Mouse (Mus musculus) retina, postnatal 1 day (tissue): Measurements from ENCODE around the gene Cenpb.
"Not testable (repeated sequence)": the region's sequence is repeated elsewhere in the genome, so short reads cannot be mapped to it uniquely, and the experiment has no call there.

Experiments
- DNase-seq: peaks from one replicate; pipeline ENCODE4 v3.0.0-alpha.2; 2012

The Cenpb gene

DNA sequence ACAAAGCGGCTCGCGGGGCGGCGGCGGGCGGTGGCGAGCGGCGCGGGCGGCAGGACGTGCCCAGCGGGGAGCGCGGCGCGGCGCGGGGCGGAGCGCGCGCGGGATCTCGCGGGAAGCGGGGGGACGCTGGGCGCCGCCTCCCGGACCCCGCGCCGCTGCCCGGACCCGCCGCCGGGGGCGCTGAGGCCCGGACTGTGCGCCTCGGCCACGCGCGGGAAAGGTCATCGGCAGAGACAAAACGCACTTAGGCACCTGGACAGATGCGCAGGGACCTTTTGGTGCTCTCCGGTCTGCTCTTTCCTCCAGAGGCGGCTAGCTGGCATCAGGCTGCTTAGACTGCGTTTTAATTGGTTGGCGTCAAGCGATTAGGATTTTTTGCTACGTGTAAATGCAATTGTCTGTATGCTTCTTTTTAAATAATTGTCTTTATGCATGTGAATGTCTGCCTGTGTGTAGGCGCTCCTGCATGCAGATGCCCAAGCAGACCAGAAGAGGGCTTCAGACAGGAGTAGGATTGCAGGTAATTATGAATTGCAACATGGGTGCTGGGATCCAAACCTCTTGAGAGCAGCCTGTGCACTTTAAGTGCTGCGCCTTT, at the start of gene Cenpb:
Gene Cenpb (minus strand): TSS at position 78 of the 598 bp plus-strand sequence.
- peak; percentile 92 for DNase-seq

DNA sequence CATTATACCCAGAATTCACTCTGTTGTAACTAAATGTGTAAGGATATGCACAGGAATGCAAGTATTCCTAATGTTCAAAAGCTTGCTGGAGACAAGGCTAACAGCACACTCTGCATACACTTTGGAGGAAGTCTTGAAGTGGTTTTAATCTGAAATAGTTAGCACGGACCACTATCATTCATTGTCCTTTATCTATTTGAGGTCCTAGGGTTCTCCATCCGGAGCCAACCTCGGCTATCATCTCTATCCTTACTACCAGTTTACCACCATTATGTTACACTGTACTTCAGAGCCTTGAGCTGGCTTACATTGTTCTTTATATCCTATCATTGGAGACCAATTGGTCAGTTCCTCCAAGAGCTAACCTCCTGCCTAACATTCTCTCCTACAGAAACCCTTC, 47.4 kb upstream of the Cenpb start:
- DNase-seq = no peak

DNA sequence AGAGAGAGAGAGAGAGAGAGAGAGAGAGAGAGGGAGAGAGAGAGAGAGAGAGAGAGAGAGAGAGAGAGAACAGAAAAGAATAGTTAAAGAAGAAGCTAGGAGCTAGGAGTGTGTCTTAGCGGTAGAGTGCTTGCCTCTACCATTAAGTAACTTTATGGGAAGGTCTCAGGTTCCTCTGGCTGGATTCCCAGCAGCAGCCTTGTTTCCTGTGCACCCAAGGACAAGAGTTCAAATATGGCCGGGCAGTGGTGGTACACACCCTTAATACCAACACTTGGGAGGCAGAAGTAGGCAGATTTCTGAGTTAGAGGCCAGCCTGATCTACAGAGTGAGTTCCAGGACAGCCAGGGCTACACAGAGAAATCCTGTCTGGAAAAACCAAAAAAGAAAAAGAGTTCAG, 46.8 kb upstream of the Cenpb start:
- DNase-seq = not testable (repeated sequence)

DNA sequence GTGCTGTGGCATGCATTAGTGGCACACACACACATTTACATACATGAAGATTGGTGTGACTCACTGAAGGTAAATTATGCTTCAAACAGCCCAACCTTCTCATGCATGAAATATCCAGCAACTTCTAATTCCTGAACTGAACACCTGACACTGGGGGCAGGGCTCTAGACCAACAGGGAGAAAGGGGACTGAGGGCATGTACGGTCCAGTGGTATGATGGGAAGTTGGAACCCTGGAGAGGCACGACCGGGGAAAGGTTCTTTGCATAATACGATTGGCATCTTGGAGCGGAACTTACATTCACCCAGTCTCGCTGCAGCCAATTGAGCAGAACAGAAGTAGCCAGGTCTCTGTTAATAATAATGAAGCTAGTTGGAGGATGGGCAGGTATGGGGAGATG, 45.3 kb upstream of the Cenpb start:
- DNase-seq = no peak

DNA sequence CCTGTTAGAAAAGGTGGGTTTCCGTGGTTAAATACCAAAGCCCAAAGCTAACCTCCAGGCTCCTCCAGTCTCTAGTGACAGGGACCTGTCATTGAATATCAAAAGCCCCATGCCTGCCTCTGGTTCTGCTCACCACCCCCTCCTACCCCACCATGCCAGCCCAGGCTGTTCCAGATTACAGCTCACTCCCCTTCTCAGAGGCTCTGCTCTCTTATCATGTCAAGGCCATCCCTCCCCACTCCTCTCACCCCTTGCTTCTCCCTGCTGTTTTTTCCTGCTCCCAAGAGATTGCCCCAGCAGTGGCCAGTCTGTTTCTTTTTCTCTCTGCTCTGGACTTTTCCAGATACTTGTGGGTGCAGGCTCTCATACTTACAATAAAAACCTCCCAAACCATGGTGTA, 43.7 kb upstream of the Cenpb start:
- no peak for DNase-seq

DNA sequence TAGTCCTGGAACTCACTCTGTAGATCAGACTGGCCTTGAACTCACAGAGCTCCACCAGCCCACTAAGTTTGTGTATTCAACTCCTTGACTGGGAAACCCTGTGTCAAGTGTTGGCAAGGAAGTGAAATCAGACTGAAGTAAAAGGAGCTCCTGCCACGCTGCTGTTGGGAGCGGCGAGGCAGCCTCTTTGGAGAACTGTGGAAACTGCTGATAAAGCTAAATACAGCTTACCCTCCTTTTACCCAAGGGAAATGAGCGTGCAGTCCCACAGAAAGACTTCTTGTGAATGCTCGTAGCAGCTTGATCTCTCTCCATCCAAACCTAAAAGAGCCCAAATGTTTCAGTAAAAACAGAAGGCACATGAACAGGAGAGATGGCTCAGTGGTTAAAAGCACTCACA, 42.7 kb upstream of the Cenpb start:
- no peak for DNase-seq

DNA sequence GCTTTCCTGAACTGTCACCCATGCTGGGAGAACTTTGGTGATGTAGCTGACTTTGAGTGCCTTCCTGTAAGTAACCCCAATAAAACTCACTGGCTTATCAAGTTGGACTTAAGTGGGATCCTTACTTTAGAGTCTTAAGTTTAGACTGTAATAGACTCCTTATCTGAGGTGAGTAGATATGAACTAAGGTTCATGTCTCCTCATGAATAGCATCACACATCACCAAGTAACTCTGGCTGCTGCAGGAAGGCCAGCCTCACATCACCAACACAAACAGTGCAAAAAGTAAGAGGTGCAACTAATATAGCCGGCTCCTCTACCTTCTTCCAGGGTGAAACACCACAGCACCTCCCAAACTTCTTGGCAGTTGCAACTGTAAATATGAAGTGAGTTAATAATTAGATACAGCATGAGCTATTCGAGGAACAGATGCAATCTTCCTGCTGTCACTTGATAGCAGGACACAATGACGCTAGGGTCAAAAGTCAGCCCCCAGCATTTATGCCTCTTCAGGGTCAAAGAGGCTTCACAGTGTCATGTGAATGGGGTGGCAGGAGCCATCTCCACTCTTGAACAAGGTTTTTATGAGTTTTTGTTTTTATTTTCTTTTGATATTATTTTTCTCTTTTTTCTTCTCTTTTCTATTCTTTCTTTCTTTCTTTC, 42.1 kb upstream of the Cenpb start:
- DNase-seq = no peak

DNA sequence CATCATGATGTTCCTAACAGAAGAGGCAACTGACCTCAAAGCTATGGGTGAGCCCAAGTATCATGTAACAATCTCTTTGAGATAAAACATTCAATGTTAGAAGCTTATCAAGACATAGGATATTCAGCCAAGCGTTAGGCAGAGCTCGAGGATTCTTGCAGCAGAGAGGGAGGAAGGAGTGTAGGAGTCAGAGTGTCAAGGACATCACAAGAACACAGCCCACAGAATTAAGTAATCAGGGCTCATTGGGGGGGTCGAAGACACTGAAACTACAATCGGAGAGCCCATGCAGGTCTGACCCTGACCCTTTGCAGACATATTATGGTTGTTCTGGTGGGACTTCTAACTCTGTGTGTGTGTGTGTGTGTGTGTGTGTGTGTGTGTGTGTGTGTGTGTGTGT, 40.2 kb upstream of the Cenpb start:
- no peak for DNase-seq

DNA sequence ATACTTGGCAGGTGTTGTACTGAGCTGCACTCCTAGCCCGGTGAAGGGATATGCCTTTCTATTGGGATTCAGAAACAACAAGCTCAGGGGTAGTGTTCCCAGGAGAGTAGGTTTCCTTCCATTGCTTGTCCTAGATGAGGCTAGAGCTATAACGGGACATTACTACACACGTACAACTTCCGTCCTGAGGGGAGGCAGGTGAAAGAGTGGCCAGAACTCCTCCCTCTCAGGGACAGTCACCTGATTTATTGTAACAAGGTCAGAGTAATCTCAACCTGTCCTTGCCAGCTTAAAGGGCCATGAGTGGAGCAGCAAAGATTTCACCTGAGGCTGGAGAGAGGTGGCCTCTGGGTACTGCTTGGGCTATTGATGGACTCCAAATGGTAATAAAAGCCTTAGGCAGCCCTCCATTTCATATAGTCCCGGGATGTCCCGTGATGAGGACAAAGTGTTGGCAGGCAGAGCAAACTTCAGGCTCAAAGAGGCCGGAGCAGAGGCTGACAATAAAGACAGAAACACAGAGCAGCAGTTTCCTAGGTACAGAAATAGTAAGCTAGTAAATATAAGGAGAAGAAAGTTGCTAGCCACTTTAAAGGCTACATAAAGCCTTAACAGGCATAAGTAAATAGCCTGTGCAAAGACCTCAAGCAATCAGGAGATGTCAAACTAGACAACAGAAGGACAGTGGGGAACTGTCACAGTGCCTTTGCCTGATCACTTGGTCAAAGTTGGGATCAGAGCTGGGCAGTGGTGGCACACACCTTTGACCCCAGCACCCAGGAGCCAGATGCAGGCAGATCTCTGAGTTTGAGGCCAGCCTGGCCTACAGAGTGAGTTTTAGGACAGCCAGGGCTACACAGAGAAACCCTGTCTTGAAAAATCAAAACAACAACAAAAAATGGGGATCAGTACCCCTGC, 36.3 kb upstream of the Cenpb start:
- DNase-seq = no peak

DNA sequence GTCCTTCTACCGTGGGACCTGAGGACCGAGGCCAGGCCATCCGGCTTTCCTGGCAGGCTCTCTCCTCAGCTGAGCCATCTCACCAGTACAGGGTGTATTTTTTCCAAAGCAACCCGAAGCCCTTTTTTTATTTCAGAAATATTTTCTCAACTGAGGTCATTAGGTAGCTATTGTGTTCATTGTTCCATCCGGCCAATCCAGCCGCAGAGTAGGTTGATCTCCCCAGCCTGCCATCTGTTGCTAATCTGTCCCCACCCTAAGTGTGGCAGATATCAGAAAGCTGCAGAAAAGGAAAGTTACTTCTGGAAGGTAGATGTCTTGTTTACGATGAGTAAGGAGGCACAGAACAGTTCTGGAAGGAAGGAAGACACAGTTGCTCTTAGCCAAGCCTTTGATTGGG, 33.9 kb upstream of the Cenpb start:
- DNase-seq = no peak

DNA sequence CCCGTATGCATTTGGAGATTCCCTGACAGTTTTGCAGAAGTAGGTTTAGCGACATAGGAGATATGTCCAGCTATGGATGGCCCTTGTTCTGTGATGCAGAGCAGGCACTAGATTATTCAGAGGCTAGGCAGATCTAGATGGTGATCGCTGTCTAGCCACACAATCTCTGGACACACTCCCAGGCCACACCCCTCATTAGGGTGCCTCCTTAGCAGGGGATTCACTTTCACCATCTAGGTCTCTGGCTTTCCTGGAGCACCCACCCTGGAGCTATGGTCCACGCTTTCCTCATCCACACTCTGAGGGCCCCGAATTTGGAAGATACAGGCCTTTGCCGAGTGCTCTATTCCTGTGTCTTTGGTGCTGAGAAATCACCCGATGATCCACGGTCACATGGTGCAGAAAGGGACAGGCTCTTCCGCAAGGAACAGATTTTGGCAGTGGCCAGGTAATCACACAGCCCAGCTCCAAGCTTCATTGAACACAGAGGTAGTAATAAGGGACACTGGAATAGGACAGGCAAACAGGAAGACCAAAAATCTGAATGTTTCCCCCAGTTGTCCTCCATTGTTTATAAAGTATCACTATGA, 31.3 kb upstream of the Cenpb start:
- peak; percentile 22 for DNase-seq

DNA sequence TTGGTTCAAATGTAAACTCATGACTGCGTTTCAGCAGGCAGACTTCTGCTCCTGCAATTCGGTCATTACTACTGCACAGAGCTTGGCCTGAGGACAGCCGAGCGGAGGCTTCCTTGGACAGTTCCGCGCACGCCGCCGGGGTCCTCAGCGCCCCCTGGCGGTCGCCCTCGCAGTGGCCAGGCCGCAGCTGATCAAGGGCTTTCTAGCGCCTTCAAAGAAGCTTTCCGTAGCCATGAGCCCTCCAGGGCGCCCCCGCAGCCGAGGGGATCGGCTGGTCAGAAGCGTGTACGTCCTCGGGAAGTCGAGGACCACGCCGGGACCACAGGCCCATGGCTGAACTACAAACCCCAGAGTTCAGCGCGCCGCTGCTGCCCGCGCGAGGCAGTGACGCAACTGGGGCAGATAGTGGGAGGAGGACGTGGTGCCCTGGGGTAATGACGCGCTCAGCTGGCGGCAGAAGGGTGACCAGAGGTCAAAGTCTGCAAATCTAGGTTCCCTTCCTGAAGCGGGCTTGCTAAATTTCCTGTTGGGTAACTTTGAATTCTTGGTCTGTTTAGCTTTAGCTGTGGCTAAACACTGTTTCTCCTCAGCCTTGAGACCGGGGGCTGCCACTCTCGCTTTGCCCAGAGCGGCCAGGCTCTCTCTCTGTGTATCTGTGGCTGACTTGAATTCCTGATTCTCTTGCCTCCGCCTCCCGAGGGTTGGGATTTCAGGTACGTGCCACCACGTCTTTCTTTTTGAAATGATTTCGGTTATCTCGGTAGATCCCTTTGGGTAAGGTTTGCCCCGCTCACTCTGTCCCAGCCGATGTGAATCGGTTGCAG, 30.3 kb upstream of the Cenpb start:
- peak; percentile 97 for DNase-seq

DNA sequence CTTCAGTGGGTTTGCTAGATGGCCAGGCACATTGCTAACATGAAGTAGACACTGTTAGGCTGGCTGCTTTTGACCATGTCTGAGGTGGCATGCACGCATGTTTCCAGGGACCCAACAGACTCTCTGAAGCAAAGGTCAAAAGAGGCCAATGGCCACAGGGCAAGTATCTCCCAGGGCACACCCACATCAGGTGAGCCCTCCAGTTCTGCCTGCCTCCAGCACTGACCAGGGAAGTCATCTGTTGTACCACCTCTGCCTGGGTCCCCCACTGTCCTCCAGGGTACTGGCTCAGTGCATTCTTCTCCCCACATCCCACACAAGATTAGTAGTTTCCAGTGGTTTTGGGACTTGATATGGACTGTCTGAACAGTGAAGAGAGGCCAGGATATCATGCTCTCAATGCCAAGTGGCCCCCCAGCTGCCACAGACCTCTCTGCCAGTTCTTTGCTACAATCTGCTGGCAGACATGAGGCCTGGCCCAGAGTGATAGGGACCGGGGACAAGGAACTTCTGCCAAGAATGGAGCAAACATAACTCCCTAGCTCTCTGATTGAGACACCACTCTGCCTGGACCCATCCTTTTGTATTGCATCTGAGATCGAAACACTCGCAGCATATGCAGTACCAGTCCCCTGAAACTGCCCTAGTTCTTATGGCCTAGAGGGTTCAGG, 29.4 kb upstream of the Cenpb start:
- no peak for DNase-seq

DNA sequence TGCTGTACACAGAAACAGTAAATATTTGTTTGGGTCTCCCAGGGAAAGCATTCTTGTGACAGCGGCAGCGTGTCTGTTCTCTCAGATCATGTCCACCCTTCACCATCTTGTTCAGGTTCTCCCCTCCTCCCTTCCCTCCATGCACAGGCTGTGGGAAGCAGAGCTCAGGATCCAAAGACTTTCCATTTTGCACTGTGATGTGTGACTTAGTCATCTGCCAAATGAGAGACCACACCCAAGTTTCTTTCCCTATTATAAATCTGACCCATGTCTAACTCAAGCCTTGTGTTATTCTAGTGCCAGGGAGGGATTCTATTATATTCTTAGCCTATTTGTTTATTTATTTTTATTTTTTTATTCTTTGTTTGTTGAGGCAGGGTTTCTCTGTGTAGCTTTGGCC, 28.5 kb upstream of the Cenpb start:
- DNase-seq = no peak

DNA sequence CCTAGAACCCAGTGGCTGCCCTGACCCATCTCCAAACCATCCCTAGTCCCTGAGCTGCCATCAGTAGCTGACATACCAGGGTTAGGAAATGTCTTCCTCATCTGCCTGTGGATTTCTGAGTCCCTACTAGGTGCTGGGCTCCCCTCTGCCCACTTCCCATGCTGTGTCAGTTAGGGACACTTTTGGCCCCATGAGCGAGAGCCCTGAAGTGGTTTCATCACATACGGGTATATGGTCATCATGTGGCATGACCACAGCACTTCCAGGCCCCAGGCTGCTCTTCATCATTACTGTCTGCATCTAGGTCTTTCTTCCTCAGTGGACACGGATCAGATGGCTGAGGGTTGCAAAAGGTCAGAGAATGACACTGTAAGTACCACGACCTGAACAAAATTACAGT, 26.9 kb upstream of the Cenpb start, which contains the start of gene Ap5s1:
Gene Ap5s1 (plus strand): TSS at position 301 of the 400 bp plus-strand sequence.
- no peak for DNase-seq

DNA sequence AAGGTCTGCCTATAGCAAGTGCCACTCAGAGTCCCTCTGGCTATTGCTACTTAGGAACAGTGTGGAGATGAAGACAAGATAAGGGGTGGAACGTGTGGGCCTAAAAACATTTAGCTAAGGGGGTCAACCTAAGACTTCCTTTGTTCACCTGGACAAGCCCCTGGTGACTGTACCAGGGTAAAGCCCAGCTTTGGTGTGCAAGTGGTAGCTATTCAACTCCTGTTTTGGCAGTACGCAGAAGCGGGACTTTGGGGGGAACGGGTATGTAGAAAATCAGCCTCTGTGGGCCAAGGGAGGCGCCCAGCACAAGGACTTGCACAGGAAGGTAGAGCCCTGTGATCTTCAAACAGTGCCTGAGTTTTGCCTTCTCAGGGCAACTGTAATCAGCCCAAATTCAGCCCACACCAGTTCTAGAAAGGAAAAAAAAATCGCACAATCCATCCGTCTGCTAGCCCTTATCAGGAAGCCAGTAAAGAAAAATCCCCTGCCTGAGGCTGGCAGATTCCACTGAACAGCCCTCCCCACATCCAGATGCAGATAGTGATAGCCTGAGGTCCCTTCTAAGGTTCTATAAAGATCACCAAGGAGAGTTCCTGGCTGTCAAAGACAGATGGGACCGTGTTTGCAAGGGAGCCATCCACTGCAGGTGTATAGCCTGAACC, 25.8 kb upstream of the Cenpb start:
- no peak for DNase-seq

DNA sequence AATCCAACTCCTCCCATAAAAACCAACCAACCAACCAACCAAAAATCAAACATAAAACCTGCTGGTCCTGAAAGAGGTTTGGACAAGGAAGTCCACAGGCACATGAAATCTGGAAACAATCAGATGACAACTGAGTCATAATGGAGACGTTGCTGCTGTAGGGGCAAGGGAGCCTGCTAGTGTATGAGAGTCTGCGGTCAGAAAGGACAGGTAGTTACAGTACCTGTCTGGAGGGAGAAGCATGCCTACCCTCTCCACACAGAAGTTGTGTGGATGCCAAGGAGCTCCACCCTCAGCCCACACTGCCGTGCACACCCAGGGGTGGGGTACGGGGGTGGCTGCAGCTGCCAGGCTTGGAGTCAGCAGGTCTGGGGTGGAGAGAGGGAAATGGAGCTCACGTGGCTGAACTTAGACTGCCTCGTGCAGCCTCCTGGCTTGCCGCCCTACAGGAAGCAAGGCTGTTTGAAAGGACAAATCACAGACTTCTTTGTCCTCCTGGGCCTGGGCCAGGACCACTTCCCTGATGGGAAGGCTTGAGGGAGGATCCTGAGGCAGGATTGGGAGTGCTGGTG, 24.6 kb upstream of the Cenpb start:
- peak; percentile 26 for DNase-seq

DNA sequence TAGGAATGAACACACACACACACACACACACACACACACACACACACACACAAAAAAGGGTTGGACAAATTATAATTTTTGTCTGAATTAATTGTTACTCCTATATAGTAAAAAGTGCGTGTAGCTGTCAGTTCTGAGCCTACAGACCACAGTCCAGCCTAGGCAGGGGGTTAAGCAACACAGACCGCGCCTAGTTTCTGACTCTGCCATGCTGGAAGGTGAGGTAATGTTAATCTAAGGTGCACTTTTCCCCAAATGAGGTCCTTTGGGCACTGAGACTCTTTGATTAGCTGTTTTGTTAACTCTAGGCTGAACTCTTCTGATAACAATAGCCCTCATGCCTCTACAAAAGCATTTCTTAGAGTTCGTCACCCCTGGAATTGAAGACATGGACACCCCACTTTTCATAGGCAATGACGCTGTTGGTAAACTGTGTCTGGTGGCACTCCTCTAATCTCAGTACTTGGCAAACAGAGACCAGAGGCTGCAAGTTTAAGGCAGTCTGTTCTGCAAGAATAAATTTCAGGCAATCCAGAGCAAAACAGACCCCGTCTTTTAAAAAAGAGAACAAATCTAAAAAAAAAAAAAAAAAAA, 24.0 kb upstream of the Cenpb start:
- DNase-seq = no peak

DNA sequence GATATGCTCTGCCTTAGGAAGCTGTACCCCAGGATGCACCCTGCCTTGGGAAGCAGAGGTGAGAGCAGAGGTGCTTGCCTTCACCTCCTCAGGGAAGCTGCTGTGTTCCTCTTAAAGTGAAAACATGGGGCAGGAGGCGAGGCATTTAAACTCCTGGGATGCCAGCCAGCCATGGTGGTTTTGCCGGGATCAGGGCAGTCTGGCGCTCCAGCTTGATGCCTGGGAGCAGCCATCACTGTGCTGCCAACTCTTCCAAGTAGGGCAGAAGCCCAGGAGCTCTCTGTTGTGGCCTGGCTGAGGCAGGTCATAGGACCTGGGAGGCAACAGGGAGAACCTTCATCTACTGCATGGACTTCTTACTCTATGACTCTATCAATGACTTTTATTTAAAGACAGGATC, 21.4 kb upstream of the Cenpb start:
- DNase-seq = no peak

DNA sequence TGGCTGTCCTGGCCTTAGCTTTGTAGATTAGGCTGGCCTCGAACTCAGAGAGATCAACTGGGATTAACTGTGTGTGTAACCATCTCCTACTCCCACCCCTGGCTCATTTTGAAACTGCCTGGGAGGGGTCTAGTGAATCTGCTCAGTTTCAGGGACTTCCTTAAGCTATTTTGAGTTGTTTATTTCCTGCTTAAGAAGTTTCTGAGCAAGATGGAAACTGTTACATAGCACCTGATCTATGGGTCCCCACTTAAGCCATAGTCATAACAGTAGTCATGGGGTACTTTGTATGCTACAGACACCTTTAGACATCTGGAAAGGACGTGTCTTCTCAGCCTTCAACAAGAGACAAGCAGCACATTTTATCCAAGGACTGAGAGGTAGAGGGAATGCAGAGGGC, 20.8 kb upstream of the Cenpb start:
- no peak for DNase-seq
